Mouse (Mus musculus): ENCODE measurements around the gene Hist1h3c. TPM values are rescaled to one million over a fixed set of nuclear protein-coding genes. Genes with fewer than 3 reads are reported as not detected.

Gene Hist1h3c
- polyA plus RNA-seq, 1 experiment from 2014 or later: 5.5 TPM

GRCm38 (mm10) chr13:23744421-23745380 is 701 bp downstream of the Hist1h3c start:
- under 1% methylated on average over 15 of the region's 36 CpGs for WGBS
- H3K4me3 ChIP-seq (replicated peaks): peak overlapping the region; percentile 44
- peaks cover 9% of the 10 kb centered on the region; the same call in 1 of the 2 replicates for H3K4me1 ChIP-seq
- no peaks in the 10 kb centered on the region for H3K36me3 ChIP-seq
- ATAC-seq (ENCODE audit: insufficient read depth, low FRiP score, low read depth): no peak
- no peaks in the 10 kb centered on the region for H3K27me3 ChIP-seq (replicated peaks)
- H3K9me3 ChIP-seq: no peaks in the 10 kb centered on the region
- peak overlapping the region; percentile 100 for H3K27ac ChIP-seq
- no peak overlapping the region; the same call in 1 of the 2 replicates for H3K9ac ChIP-seq
- H3K4me2 ChIP-seq: peak overlapping the region; percentile 62

- Histone ChIP-seq H3K27me3 (replicated peaks) (no peaks in the 10 kb centered on the region), H3K9ac (no peak overlapping the region), H3K4me1 (peaks cover 9% of the 10 kb centered on the region; the same call in 1 of the 2 replicates), H3K9me3 (no peaks in the 10 kb centered on the region), H3K4me3 (replicated peaks) (peak overlapping the region; percentile 44; the same call in 1 of the 2 replicates), H3K27ac (peak overlapping the region; percentile 75), H3K4me2 (peak overlapping the region; percentile 62; the same call in 1 of the 2 replicates), H3K36me3 (no peaks in the 10 kb centered on the region)
- no peak for ATAC-seq (ENCODE audit: insufficient read depth, low FRiP score, low read depth)
- 27% methylated on average over 4 of the region's 4 CpGs for WGBS
Measured at GRCm38 (mm10) chr13:23743963-23744362, 1.4 kb downstream of the Hist1h3c start.

GRCm38 (mm10) chr13:23743215-23743614 is 2.2 kb downstream of the Hist1h3c start:
- H3K4me2 ChIP-seq: no peak overlapping the region
- H3K9ac ChIP-seq: no peak overlapping the region
- 83% methylated on average over 5 of the region's 5 CpGs for WGBS
- no peak for ATAC-seq (ENCODE audit: insufficient read depth, low FRiP score, low read depth)
- no peak overlapping the region for H3K4me3 ChIP-seq (replicated peaks)
- H3K36me3 ChIP-seq: no peaks in the 10 kb centered on the region
- peaks cover 9% of the 10 kb centered on the region; the same call in 1 of the 2 replicates for H3K4me1 ChIP-seq
- no peaks in the 10 kb centered on the region for H3K27me3 ChIP-seq (replicated peaks)
- H3K27ac ChIP-seq: no peak overlapping the region
- no peaks in the 10 kb centered on the region for H3K9me3 ChIP-seq

GRCm38 (mm10) chr13:23742007-23742406 is 3.4 kb downstream of the Hist1h3c start:
- H3K9me3 ChIP-seq: no peaks in the 10 kb centered on the region
- no peaks in the 10 kb centered on the region for H3K27me3 ChIP-seq (replicated peaks)
- no peaks in the 10 kb centered on the region for H3K36me3 ChIP-seq
- H3K4me1 ChIP-seq: 0 out of 2 replicates have a peak, but pooled peaks cover 3% of the 10 kb centered on the region
- no peak for ATAC-seq (ENCODE audit: insufficient read depth, low FRiP score, low read depth)
- H3K4me2 ChIP-seq: no peak overlapping the region
- no peak overlapping the region for H3K4me3 ChIP-seq (replicated peaks)
- no peak overlapping the region for H3K27ac ChIP-seq
- no peak overlapping the region for H3K9ac ChIP-seq

- Histone ChIP-seq H3K36me3 (no peaks in the 10 kb centered on the region), H3K4me1 (0 out of 2 replicates have a peak, but pooled peaks cover 2% of the 10 kb centered on the region), H3K4me2 (peak overlapping the region; percentile 95), H3K27ac (peak overlapping the region; percentile 99; the same call in 1 of the 2 replicates), H3K4me3 (replicated peaks) (peak overlapping the region; percentile 64; the same call in 1 of the 2 replicates), H3K9ac (no peak overlapping the region), H3K27me3 (replicated peaks) (no peaks in the 10 kb centered on the region), H3K9me3 (no peaks in the 10 kb centered on the region)
- WGBS: 51% methylated on average over 5 of the region's 5 CpGs
- ATAC-seq (ENCODE audit: insufficient read depth, low FRiP score, low read depth): no peak
Measured at GRCm38 (mm10) chr13:23740910-23741309, 4.5 kb downstream of the Hist1h3c start.

- Histone ChIP-seq H3K9ac (peak overlapping the region; percentile 39; the same call in 1 of the 2 replicates), H3K27ac (peak overlapping the region; percentile 99), H3K4me2 (peak overlapping the region; percentile 95), H3K9me3 (no peaks in the 10 kb centered on the region), H3K27me3 (replicated peaks) (no peaks in the 10 kb centered on the region), H3K4me3 (replicated peaks) (peak overlapping the region; percentile 64), H3K36me3 (no peaks in the 10 kb centered on the region), H3K4me1 (0 out of 2 replicates have a peak, but pooled peaks cover 2% of the 10 kb centered on the region)
- ATAC-seq (ENCODE audit: insufficient read depth, low FRiP score, low read depth): no peak
- 17% methylated on average over 13 of the region's 13 CpGs for WGBS
Measured at GRCm38 (mm10) chr13:23740256-23740840, 5.1 kb downstream of the Hist1h3c start.

GRCm38 (mm10) chr13:23739922-23740252 is 5.5 kb downstream of the Hist1h3c start:
- H3K27ac ChIP-seq: peak overlapping the region; percentile 99
- peak overlapping the region; percentile 95 for H3K4me2 ChIP-seq
- peak overlapping the region; percentile 64 for H3K4me3 ChIP-seq (replicated peaks)
- H3K27me3 ChIP-seq (replicated peaks): no peaks in the 10 kb centered on the region
- no peaks in the 10 kb centered on the region for H3K9me3 ChIP-seq
- H3K9ac ChIP-seq: peak overlapping the region; percentile 91
- 0% methylated on average over 14 of the region's 14 CpGs for WGBS
- 0 out of 2 replicates have a peak, but pooled peaks cover 2% of the 10 kb centered on the region for H3K4me1 ChIP-seq
- ATAC-seq (ENCODE audit: insufficient read depth, low FRiP score, low read depth): no peak
- no peaks in the 10 kb centered on the region for H3K36me3 ChIP-seq

GRCm38 (mm10) chr13:23739069-23739921 is 6.1 kb downstream of the Hist1h3c start:
- whole genome bisulfite sequencing: under 1% methylated on average over 39 of the region's 39 CpGs
- no peaks in the 10 kb centered on the region for H3K27me3 ChIP-seq (replicated peaks)
- H3K36me3 ChIP-seq: no peaks in the 10 kb centered on the region
- no peaks in the 10 kb centered on the region for H3K9me3 ChIP-seq
- H3K9ac ChIP-seq: peak overlapping the region; percentile 91
- peak overlapping the region; percentile 64 for H3K4me3 ChIP-seq (replicated peaks)
- peak; percentile 89 for ATAC-seq (ENCODE audit: insufficient read depth, low FRiP score, low read depth)
- H3K27ac ChIP-seq: peak overlapping the region; percentile 99
- peak overlapping the region; percentile 95 for H3K4me2 ChIP-seq
- 0 out of 2 replicates have a peak, but pooled peaks cover 2% of the 10 kb centered on the region for H3K4me1 ChIP-seq

- no peaks in the 10 kb centered on the region for H3K27me3 ChIP-seq (replicated peaks)
- H3K9ac ChIP-seq: peak within 1 kb of the TSS; percentile 91
- H3K36me3 ChIP-seq: no peaks in the 10 kb centered on the region
- H3K4me2 ChIP-seq: peak within 1 kb of the TSS; percentile 95
- no peaks in the 10 kb centered on the region for H3K4me1 ChIP-seq
- ATAC-seq (ENCODE audit: insufficient read depth, low FRiP score, low read depth): peak; percentile 91
- H3K9me3 ChIP-seq: no peaks in the 10 kb centered on the region
- H3K27ac ChIP-seq: peak within 1 kb of the TSS; percentile 99
- under 1% methylated on average over 38 of the region's 38 CpGs for WGBS
- peak within 1 kb of the TSS; percentile 64 for H3K4me3 ChIP-seq (replicated peaks)
Measured at GRCm38 (mm10) chr13:23738677-23739068, 6.7 kb downstream of the Hist1h3c start, which contains the start of gene Hist1h1c. Hist1h1c (plus strand) TSS chr13:23738808.

GRCm38 (mm10) chr13:23738041-23738440 is 7.4 kb downstream of the Hist1h3c start:
- 25% methylated on average over 4 of the region's 4 CpGs for WGBS
- no peak overlapping the region for H3K9ac ChIP-seq
- no peaks in the 10 kb centered on the region for H3K36me3 ChIP-seq
- peak overlapping the region; percentile 99 for H3K27ac ChIP-seq
- peak overlapping the region; percentile 95 for H3K4me2 ChIP-seq
- no peak for ATAC-seq (ENCODE audit: insufficient read depth, low FRiP score, low read depth)
- no peaks in the 10 kb centered on the region for H3K4me1 ChIP-seq
- peak overlapping the region; percentile 64; the same call in 1 of the 2 replicates for H3K4me3 ChIP-seq (replicated peaks)
- no peaks in the 10 kb centered on the region for H3K27me3 ChIP-seq (replicated peaks)
- no peaks in the 10 kb centered on the region for H3K9me3 ChIP-seq

GRCm38 (mm10) chr13:23737091-23737490 is 8.3 kb downstream of the Hist1h3c start:
- H3K36me3 ChIP-seq: no peaks in the 10 kb centered on the region
- no peak for ATAC-seq (ENCODE audit: insufficient read depth, low FRiP score, low read depth)
- no peaks in the 10 kb centered on the region for H3K4me1 ChIP-seq
- no peak overlapping the region for H3K4me3 ChIP-seq (replicated peaks)
- no peak overlapping the region for H3K9ac ChIP-seq
- WGBS: 88% methylated on average over 5 of the region's 5 CpGs
- H3K27me3 ChIP-seq (replicated peaks): no peaks in the 10 kb centered on the region
- H3K9me3 ChIP-seq: no peaks in the 10 kb centered on the region
- no peak overlapping the region for H3K27ac ChIP-seq
- H3K4me2 ChIP-seq: no peak overlapping the region
